Mouse (Mus musculus) yolk sac, embryonic 10.5 days (tissue): ENCODE results near the gene Xpnpep1.

Experiments used
- DNase-seq: peaks from one replicate; pipeline ENCODE4 v3.0.0-alpha.2; 2017; ENCODE audit warnings: low spot score

Gene Xpnpep1

DNA sequence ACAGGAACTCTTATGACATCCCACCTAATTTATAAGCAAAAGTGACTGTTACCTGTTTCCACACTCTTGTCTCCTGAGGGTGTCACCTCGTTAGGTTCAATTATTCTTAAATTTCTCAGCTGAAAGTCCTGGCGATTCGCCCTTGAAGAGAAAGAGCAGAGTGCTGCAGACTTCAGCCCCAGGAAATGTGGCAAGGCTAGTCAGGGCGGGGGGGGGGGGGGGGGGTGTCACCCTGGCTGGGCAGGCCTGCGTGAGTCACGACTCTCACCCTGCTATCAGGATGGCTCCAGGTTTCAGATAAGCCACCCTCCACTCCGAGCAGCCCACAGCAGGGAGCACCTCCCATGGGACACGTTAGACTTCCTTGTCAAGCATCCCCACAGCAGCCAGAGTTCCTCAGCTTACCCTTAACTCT, 8.1 kb downstream of the Xpnpep1 start:
- DNase-seq: peak; percentile 75

GRCm38 (mm10) chr19:53030279-53030678, 9.7 kb downstream of the Xpnpep1 start:
- no peak for DNase-seq

- DNase-seq: no peak
These were observed 10.3 kb downstream of the Xpnpep1 start for GRCm38 (mm10) chr19:53029686-53030085.

GRCm38 (mm10) chr19:53029045-53029444, 11.0 kb downstream of the Xpnpep1 start:
- DNase-seq: no peak

GRCm38 (mm10) chr19:53028216-53028615, 11.8 kb downstream of the Xpnpep1 start:
- DNase-seq: peak; percentile 74

GRCm38 (mm10) chr19:53023189-53023588, 16.8 kb downstream of the Xpnpep1 start:
- peak; percentile 74 for DNase-seq

DNA sequence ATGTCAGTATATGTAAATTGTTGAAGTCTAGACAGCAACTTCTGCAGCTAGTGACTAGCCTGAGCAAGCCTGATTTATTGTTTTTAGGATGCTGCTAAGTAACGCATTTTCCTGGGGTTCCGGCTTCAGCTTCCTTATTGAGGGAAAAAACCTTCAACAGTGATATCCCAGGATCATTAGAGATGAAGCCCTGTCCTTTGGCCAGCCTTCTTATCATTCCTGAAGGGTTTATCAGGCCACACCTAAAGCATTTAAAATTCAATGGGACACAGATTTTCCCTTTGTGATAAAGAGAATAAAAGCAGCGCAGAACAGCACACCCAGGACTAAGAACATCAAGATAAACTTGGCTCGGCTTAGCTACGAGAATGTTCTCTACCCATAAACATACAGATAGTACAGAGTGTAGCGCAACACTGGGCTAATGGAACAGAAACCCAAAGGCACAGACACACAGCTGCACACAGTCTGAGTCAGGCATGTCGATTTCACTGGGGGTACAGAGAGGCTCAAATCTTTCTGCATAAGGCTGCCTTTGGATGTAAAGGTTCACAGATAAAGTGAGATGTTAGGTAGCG, 17.9 kb downstream of the Xpnpep1 start:
- DNase-seq: no peak

DNA sequence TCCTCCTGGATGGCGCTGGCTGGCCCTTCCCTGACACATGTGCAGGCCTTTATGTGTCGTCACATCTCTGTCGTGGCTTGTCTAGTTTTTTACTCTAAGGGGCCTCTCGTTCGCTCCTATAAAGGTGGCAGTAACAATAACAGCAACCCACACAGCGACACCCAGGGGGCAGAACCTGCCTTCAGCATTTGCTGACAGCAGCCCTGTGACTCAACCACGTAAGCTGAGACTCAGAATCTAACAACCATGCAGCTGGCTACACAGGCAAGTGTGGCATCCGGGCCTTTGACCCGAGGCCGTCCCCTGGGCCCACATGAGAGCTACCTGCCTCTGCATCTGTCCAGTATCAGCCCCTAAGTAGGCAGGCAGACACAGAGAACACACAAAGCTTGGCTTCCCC, 18.5 kb downstream of the Xpnpep1 start:
- no peak for DNase-seq

GRCm38 (mm10) chr19:53019716-53020463, 20.1 kb downstream of the Xpnpep1 start:
- DNase-seq: no peak

GRCm38 (mm10) chr19:53017954-53018353, 22.1 kb downstream of the Xpnpep1 start:
- DNase-seq: no peak

- no peak for DNase-seq
These were observed 22.8 kb downstream of the Xpnpep1 start for GRCm38 (mm10) chr19:53017248-53017647.

GRCm38 (mm10) chr19:53014910-53015710, 24.9 kb downstream of the Xpnpep1 start:
- DNase-seq: no peak

DNA sequence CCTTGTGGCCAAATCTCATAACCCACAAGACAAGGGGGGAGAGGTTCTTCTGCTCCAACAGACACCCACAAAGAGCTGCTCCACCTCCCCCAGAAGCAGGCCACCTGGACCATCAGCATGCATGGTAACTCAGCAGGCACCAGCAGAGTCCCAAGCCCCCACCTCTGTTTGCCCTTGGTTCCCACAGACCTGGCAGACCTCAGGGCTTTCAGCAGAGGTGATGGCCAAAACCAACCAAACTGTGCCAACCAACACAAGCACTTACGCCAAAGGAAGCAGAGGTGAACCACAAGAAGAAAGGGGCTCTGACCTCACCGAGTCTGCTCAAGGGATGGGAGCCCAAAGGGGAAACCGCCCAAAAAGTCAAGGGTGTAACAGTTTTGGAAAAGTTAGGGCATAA, 26.3 kb downstream of the Xpnpep1 start:
- no peak for DNase-seq

DNA sequence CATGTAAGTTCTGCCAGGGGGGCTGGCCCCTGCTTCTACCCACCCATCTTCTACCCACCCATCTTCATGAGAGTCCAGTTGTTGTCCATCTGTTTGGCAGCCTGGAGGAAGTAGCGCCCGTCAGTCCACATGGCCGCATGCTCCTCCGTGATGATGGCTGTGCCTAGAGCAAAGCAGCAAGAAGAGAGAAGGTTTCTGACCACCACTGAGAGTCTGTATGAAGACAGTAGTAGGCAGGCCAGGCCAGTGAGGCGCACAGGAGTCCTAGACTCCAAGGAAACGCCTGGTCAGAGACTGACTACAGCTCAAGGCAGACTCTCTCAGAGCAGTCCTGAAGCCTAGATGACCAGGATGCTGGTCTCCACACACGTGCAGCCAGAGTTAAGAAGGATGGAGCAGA, 26.7 kb downstream of the Xpnpep1 start:
- no peak for DNase-seq

DNA sequence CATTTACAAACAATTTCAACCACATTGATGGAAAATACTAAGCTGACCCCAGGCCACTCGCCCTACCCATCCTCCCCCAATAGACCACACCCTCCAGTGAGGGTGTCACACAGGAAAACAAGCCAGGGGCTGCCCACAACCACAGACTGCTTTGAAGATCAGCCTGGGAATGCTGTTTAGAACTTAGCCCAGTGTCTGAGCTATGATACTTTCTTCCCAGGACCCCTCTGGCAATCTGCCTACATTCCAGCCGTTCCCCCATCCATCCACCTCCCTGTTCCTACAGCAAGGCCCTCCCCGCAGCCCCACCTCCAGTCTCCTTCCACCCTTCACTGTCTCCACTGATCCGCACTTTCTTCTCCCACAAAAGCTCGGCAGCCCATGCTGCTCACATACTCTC, 29.1 kb downstream of the Xpnpep1 start:
- DNase-seq: no peak

DNA sequence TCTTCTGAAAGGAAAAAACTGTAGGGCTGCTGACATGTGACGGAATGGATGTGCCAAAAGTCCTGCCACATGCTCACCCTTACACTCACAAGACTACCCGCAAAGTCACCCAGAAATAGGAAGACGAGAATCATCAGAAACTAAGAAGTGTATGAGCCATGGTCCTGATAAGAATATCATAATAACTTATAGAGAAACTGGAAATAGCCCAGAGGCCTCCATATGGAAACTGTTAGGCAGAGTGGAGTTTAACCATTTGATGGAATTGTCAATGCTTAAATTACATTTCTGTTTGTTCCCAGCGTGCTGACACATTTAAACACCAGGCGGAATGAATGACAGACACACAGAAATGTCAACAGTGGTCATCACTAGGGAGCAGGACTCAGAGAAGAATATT, 31.1 kb downstream of the Xpnpep1 start:
- DNase-seq: no peak

- peak; percentile 48 for DNase-seq
These were observed 31.9 kb downstream of the Xpnpep1 start for GRCm38 (mm10) chr19:53008020-53008705.

GRCm38 (mm10) chr19:53005978-53006377, 34.0 kb downstream of the Xpnpep1 start:
- no peak for DNase-seq

GRCm38 (mm10) chr19:53003554-53004365, 36.3 kb downstream of the Xpnpep1 start:
- no peak for DNase-seq

- no peak for DNase-seq
These were observed 37.6 kb downstream of the Xpnpep1 start for GRCm38 (mm10) chr19:53002166-53003095.
